Mouse (Mus musculus) thymus, adult 2 months (tissue): ENCODE measurements around the gene Arcn1.

Experiments used
- CTCF ChIP-seq: fragments of 200-500 bp; IDR thresholded peaks from 2 replicates; pipeline ENCODE4 v1.5.1; 2012; ENCODE audit warnings: mild to moderate bottlenecking, control low read depth, low read length, moderate library complexity, borderline replicate concordance; ENCODE audit not compliant: control insufficient read depth, poor library complexity, insufficient read depth; ENCODE audit errors: extremely low read depth
- POLR2A ChIP-seq: fragments of 200-500 bp; IDR thresholded peaks from 2 replicates; pipeline ENCODE4 v1.6.1; 2012; ENCODE audit warnings: mild to moderate bottlenecking, low read length, control low read depth, moderate library complexity; ENCODE audit not compliant: control insufficient read depth, poor library complexity, insufficient read depth; ENCODE audit errors: extremely low read depth

- TF ChIP-seq POLR2A (no peak), CTCF (no peak)
Measured at GRCm38 (mm10) chr9:44724223-44724622, 43.4 kb downstream of the Arcn1 start.
